Mouse (Mus musculus) right cerebral cortex, postnatal 10 days (tissue): ENCODE data around the gene Gm9945.

Experiments
- DNase-seq, 2 experiments: peaks; one replicate each; pipeline ENCODE4 v3.0.0; 2021; ENCODE audit warnings: low spot score in 2 of 2

Gm9945 gene

DNA sequence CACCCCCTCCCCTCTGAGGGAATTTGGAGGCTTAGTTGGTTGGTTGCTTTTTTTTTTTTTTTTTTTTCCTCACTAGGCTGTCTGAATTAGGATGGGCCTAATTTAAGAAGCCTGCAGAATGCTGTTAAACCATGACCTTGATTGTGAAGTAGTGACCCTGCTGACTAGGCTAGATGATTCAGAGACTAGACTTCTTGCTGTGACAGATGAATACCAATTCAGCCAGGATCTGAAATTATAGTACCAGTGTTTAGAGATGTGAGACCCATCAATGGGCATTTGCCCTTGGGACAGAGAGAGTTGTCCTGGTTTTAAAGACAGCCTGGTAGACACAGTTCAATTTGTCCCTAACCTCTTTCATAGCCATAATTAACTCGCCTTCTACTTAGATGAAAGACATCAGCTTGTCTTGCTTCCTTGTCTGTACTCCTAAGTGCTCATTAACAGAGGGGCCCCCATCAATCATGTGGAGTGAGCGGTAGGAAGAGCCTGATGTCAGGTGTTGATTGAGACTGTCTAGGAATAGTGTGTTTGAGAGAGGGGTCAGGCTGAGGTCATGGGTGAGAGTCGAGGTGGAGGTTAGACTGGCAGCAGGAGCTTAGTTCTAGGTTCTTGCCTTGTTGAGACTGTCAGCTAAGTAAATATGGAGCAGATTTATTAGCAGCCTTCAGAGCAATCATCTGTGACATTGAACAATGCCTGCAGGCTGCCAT, 13.4 kb downstream of the Gm9945 start:
- DNase-seq = no peak

GRCm38 (mm10) chr11:53495417-53495816, 15.5 kb downstream of the Gm9945 start:
- DNase-seq = no peak

DNA sequence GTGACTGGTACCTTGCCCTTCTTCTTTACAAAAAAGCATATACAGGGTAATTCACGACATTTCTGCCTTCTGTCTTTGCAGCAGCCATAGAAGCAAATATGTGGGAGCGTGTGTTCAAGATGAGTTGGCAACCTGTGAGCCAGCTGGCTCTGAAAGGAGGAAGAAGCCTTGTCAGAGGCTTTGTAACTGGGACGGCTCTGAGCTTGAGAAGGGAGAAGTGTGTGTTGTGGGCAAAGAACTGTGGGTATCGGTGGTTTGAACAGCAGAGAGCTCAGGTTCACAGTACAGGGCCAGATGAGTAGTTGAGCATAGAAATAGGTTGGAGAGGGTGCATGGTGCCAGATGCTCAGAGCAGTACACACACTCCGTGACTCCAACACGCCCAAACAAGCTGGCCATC, 17.0 kb downstream of the Gm9945 start:
- DNase-seq = peak; percentile 59 to 65

- DNase-seq = no peak
Measured at GRCm38 (mm10) chr11:53500569-53500968, 20.6 kb downstream of the Gm9945 start.

- peak in 1 of 2 experiments; percentile 63 for DNase-seq
Measured at GRCm38 (mm10) chr11:53502039-53502765, 22.2 kb downstream of the Gm9945 start.

GRCm38 (mm10) chr11:53503738-53504137, 23.8 kb downstream of the Gm9945 start:
- no peak for DNase-seq

- DNase-seq = no peak
Measured at GRCm38 (mm10) chr11:53504376-53504775, 24.4 kb downstream of the Gm9945 start.

DNA sequence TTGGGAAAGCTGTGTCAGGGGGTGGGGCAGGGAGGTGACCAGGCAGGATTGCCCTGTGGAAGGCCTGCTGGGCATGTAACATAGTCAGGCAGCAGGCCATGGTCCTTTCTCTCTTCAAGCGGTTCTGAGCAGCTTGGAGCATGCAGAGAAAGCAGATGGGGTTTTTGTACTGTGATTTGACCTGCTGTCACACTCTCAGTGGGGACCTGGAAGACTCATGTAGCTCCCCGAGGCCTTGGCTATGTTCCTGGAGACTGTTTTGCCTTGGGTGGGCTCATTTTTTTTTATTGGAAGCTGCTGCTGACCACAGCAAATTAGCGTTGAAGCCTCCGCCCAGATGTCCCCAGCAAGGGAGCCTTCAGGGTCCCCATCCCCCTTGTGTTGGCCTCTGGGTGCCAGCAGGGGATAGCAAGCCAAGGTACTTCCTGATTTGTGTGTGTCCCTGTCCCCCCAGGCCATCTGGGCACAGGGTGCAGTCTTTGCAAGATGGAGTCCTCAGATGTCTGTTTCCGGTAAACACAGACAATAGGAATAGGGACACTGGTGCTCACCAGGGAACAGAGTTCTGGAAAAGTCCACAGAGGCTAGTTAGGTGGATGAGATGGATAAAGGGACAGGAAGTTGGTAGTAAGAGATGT, 25.2 kb downstream of the Gm9945 start:
- no peak for DNase-seq

DNA sequence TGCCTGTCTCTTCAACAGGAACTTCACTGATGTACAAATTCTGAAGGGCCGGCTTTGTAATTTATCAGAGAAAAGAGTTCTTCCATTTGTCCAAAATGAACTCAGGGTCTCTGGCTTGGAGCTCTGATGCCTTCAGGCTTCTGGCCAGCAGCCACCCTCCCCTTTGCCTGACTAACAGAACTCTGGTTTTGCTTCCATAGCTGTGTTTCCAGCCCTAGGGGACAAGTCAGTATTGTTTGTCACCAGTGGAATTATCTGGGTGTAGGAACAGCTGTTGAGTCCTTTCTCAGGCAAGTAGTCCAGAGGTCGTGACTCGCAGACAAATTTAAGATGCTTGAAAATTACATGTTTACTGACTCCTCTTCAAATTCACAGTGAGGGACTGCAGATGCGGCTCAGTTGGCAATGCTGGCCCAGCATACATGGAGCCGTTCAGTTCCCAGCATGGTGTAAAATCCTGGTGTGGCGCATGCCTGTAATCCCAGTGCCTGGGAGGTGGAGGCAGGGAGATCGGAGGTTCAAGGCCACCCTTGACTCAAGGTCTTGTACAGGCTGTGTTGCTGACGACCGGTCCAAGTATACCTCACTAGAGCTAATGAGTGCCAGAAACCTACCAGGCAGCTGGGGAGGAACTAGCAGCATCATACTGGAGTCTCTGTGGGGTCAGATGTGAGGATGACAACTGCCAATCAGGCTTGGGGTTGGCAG, 27.3 kb downstream of the Gm9945 start:
- no peak for DNase-seq

DNA sequence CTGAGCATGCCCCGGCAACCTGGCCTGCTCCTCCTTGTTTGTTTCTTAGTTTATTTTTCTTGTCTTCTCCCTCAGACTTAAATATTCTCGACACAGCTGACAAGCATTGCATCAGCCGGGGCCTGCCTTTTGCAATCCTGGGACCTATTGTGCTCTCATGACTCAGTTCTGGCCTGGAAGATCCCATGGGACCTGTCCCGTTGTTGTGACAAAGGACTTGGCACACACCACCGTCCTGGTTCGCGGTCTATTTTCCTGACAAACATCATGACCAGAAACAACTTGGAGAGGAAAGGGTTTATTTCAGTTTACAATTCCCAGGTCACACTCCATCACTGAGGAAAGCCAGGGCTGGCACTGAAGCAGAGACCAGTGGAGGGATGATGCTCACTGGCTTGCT, 28.2 kb downstream of the Gm9945 start:
- DNase-seq = no peak

DNA sequence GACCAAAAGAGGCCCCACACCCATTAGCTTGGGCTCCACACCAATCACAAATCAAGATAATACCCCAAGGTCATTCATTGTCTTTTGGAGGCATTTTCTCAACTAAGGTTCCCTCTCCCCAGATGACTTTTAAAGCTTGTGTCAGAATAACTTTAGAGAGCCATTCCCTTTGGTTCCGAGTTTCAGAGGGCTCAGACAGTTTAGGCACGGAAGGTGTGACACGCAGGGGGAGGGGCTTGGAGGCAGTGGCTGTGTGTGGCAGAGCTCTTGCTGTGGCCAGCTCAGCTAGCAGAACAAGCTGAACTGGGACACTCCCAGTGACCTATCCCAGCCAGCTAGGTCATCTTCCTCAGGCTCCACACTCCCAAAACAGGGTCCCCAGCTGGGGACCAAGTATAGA, 28.6 kb downstream of the Gm9945 start:
- DNase-seq = no peak

GRCm38 (mm10) chr11:53510351-53510750, 30.4 kb downstream of the Gm9945 start:
- no peak for DNase-seq

DNA sequence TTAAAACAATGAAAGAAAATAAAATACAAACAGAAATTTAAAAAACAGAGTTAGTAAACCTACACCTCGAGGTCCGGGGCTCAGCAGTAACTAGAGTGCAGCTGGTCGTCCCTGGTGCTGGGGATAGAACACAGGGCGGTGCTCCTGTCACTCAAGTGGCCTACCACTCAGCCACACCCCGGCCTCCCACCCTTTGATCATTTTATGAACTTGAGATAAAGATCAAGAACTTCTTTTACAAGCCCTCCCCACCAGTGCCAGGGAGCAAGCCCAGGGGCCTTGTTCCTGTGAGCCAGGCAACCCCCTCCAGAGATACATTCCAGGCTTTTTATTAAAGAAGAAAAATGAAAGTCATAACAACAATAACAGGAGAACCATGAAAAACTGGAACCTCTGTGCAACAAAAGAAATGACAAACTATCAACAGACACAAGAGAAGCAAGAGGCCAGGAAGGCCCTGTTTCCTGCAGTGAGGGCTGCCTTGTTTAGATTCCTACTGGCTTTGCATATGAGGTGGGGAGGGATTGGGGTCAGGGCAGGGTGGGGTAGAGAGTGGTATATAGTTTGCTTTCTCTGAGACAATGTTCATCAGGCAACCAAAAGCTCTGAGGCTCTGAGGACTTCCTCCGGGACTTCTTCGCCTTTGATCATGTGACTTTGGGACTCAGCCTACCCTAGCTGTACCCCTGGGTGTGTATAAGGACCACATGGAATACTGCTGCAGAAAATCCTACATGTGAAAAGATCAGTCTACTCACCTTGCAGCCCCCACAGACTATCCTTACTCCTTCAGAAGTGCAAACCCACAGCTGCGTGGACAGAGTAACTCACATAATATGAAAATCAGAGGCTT, 37.0 kb downstream of the Gm9945 start:
- no peak for DNase-seq

DNA sequence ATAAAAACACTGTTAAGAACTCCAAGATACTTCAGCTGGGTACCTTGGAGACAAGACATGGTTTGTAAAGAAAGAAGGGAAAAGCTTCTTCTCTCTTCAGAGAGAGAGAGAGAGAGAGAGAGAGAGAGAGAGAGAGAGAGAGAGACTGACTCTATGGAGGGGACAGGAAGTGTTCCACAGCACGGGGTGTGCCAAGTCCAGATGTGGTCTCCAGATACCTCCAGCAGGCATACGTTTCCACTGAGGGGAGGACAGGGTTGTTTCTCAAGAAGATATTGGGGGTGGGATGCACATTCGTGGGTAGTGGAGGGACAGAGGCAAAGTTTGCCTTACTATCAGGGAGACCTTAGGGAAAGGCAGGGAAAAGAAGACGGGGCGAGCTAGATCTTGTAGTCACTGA, 38.8 kb downstream of the Gm9945 start:
- no peak for DNase-seq

- DNase-seq = peak; percentile 81 to 84
Measured at GRCm38 (mm10) chr11:53519207-53520121, 39.5 kb downstream of the Gm9945 start, which contains the start of gene Sept8. TSS of gene Sept8 (plus strand) at chr11:53519257.

DNA sequence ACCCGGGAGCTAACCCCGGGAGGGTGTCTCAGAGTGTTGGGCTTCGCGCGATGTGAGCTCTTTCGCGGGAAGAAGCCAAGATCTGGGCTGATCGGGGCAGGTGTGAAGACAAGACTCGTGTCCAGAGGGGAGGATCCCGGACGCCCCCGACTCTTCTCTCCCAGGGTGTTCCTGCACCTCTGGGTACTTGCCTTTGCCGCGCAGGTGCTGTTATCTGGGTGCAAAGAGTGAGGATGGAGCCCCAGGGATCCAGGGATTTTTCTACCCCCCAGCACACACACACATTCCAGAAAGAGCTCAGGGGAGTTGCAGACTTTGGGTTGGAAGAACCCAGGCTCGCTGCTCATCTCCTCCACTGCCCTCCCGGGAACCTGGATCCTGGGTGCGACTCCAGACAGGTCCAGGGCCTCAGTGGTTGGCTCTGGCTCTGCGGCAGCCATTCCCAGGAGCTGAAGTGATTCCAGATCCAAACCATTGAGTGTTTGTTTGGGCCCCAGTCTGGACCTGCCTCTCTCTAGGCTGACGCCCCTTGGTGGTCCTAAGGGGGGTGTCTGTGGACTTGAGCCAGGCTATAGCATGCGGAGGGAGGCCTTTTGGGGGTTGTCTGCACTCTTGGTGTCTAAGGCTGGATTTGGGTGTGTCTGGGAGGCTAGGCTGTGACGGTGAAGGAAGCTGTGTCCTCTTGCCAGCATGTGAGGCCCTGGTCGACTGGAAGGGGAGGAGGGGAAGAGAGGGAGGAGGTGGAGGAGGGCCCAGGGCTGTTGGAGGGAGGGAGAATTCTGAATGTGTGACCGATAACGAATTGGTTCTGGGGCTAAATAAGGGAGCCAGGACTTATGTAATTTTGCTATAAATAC, 40.4 kb downstream of the Gm9945 start:
- peak; percentile 82 to 86 for DNase-seq

- peak in 1 of 2 experiments; percentile 62 for DNase-seq
Measured at GRCm38 (mm10) chr11:53521120-53521820, 41.3 kb downstream of the Gm9945 start.

DNA sequence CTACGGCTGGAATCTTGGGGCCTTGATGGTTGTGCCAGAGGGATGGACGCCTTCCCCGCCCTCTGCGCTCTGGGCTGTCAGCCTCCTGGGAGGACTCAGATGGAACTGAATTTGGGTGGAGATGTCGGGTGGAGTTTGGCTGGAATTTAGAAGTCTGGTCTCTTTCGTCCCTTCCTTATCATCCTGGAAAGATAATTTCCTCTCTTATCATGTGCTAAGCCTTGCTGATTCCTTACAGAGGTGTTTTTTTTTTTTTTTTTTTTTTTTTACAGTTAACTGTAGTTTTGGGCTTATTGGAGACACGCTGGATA, 41.8 kb downstream of the Gm9945 start:
- DNase-seq = no peak

DNA sequence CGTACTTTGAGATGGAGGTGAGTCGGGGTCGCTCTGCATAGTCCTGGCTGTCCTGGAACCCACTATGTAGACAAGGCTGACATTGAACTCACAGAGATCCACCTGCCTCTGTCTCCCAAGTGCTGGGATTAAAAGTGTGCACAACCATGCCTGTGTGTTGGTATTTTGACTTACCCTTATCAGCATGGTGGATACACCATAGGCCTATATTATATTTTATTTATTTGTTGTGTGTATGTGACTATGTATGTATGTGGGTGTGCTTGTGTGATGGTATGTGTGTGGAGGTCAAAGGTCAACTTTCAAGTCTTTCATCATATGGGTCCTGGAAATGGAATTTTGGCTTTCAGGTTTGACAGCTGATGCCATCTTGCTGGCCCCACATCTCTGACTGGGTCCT, 42.4 kb downstream of the Gm9945 start:
- no peak for DNase-seq
